Mouse (Mus musculus) cortical plate, adult 2 months (tissue): ENCODE results near the gene Hspa5. TPM values are rescaled to one million over a fixed set of nuclear protein-coding genes. Genes with fewer than 3 reads are reported as not detected.
"Not testable (repeated sequence)": the region's sequence is repeated elsewhere in the genome, so short reads cannot be mapped to it uniquely, and the experiment has no call there.

Source experiments
- H3K27ac ChIP-seq: fragments of 200-500 bp; 2 replicates; pipeline ENCODE4 v1.5.1; 2012; ENCODE audit warnings: low read length, control low read depth, inconsistent platforms; ENCODE audit not compliant: insufficient read depth
- H3K4me1 ChIP-seq: fragments of 200-500 bp; 2 replicates; pipeline ENCODE4 v1.6.1; 2011; ENCODE audit warnings: low read length; ENCODE audit not compliant: control insufficient read depth, insufficient read depth
- H3K4me3 ChIP-seq: fragments of 200-500 bp; 2 replicates; pipeline ENCODE4 v1.5.1; 2011; ENCODE audit warnings: mild to moderate bottlenecking, low read length, control low read depth; ENCODE audit not compliant: insufficient read depth
- CTCF ChIP-seq: fragments of 200-500 bp; IDR thresholded peaks from 2 replicates; pipeline ENCODE4 v1.5.1; 2011; ENCODE audit warnings: mild to moderate bottlenecking, control low read depth, low read length; ENCODE audit not compliant: insufficient read depth; ENCODE audit errors: extremely low read depth
- POLR2A ChIP-seq: fragments of 200-500 bp; IDR thresholded peaks from 2 replicates; pipeline ENCODE4 v1.6.1; 2011; ENCODE audit warnings: mild to moderate bottlenecking, low read length, control low read depth; ENCODE audit not compliant: insufficient read depth; ENCODE audit errors: extremely low read depth
- polyA plus RNA-seq: library from polyadenylated mRNA; depleted of rRNA; stranded (reverse); fragments of >200 nt; gene quantifications from 2 replicates; pipeline ENCODE4 v1.2.3, GENCODE M21; 2012

Hspa5 gene
- polyA plus RNA-seq, 1 experiment = 215 TPM

- H3K4me3 ChIP-seq = no peak overlapping the region; the same call in 1 of the 2 replicates
- no peak overlapping the region for H3K27ac ChIP-seq
- TF ChIP-seq CTCF (no peak), POLR2A (no peak)
- peaks cover 8% of the 10 kb centered on the region; the same call in 1 of the 2 replicates for H3K4me1 ChIP-seq
Measured at GRCm38 (mm10) chr2:34770049-34770448, 1.7 kb upstream of the Hspa5 start.

- Histone ChIP-seq H3K4me3 (peak overlapping the region; percentile 84), H3K4me1 (peaks cover 8% of the 10 kb centered on the region; the same call in 1 of the 2 replicates), H3K27ac (no peak overlapping the region)
- TF ChIP-seq POLR2A = no peak
- TF ChIP-seq CTCF = no peak
Measured at GRCm38 (mm10) chr2:34770951-34771350, 819 bp upstream of the Hspa5 start.

DNA sequence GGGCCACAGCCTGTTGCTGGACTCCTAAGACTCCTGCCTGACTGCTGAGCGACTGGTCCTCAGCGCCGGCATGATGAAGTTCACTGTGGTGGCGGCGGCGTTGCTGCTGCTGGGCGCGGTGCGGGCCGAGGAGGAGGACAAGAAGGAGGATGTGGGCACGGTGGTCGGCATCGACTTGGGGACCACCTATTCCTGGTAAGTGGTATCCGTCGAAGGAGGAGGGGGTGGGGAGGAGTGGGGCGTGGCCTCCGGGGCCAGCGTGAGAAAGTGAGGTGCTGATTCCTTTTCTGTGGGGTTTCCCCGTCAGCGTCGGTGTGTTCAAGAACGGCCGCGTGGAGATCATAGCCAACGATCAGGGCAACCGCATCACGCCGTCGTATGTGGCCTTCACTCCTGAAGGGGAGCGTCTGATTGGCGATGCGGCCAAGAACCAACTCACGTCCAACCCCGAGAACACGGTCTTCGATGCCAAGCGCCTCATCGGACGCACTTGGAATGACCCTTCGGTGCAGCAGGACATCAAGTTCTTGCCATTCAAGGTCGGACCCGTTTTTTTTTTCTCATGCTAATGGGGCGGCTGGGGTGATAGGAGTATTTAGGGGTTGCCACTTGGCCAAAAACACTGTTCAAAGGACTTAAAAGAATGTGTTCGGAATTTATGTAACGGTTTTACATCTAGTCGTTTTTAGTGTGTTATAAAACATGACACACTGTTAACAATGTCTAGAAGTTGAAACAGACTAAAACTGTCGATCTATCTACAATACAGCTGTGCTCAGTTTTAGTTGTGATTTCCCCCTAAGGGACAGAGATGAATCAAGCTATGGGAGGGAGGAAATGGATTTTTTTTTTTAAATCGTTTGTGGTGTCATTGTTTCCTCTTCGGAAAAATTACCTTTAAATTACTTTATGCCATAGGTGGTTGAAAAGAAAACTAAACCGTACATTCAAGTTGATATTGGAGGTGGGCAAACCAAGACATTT, 774 bp downstream of the Hspa5 start:
- Histone ChIP-seq H3K4me3 (peak overlapping the region; percentile 84), H3K4me1 (peaks cover 8% of the 10 kb centered on the region), H3K27ac (peak overlapping the region; percentile 19; the same call in 1 of the 2 replicates)
- TF ChIP-seq POLR2A = no peak
- no peak for TF ChIP-seq CTCF

GRCm38 (mm10) chr2:34773673-34774072, 1.9 kb downstream of the Hspa5 start:
- TF ChIP-seq POLR2A = no peak
- no peak for TF ChIP-seq CTCF
- no peak overlapping the region for H3K27ac ChIP-seq
- peak overlapping the region; percentile 84; the same call in 1 of the 2 replicates for H3K4me3 ChIP-seq
- H3K4me1 ChIP-seq = peaks cover 8% of the 10 kb centered on the region

DNA sequence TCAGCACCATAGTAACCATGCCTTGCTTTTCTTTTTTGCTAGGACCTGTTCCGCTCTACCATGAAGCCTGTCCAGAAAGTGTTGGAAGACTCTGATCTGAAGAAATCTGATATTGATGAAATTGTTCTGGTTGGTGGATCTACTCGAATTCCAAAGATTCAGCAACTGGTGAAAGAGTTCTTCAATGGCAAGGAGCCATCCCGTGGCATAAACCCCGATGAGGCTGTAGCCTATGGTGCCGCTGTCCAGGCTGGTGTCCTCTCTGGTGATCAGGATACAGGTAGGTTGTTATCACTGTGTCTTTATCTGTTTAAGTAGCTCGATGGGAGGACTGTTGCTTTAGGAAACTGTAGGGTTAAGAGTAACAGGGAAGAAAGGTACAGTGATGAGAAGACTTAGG, 2.7 kb downstream of the Hspa5 start:
- Histone ChIP-seq H3K4me3 (no peak overlapping the region; the same call in 1 of the 2 replicates), H3K27ac (no peak overlapping the region), H3K4me1 (peaks cover 8% of the 10 kb centered on the region)
- TF ChIP-seq CTCF = no peak
- TF ChIP-seq POLR2A = 0 out of 2 replicates have a peak, but pooled peaks have one; percentile 21

DNA sequence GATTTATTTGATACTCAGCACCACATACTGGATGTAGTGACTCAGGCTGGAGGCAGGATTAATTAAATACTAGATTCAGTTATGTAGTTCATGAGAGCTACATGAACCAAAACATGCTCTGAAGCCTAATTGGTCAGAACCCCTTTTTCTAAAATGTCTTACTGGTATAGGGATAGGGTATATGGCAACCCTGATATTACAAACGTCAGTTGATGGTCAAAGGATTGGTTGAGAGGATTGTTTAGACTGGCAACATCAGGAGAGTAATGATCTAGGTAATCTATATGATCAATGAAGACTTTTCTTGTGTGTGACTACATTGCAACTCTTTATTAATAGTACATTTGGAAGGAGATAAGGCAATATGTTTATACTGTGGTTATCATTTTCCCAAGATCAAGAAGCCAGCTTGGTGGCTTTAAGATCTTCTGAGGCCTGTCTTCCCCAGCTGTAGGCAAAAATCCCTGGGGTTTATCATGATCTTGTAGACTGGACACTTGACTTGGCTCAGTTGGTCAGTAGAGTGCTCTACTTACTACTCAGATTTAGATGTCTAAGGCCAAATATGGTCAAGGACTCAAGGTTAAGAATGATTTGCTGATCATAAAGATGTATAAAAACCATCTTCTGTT, 5.6 kb downstream of the Hspa5 start:
- Histone ChIP-seq H3K27ac (no peak overlapping the region), H3K4me1 (peaks cover 6% of the 10 kb centered on the region), H3K4me3 (no peak overlapping the region)
- TF ChIP-seq POLR2A (no peak), CTCF (no peak)

- no peak overlapping the region for H3K4me3 ChIP-seq
- no peak for TF ChIP-seq CTCF
- TF ChIP-seq POLR2A = no peak
- H3K27ac ChIP-seq = no peak overlapping the region
- no peaks in the 10 kb centered on the region for H3K4me1 ChIP-seq
Measured at GRCm38 (mm10) chr2:34783064-34784020, 11.6 kb downstream of the Hspa5 start.

DNA sequence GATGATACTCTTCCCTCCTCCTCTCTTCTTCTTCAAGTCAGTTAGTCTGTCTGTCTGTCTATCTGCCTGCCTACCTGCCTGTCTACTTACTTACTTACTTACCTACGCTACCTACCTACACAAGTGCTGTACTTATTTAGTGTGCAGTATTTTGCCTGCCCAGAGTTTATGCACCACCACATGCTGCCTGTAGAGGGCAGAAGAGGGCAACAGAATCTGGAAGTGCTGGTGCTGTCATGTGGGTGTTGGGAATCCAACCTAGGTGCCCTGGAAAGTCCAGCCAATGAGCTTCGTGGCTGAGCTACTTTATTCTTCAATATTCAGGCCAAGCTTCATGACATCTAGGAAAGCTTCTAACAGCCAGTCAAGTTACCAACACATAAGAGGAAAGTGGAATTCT, 12.3 kb downstream of the Hspa5 start:
- no peaks in the 10 kb centered on the region for H3K4me1 ChIP-seq
- TF ChIP-seq POLR2A = no peak
- peak; percentile 73 for TF ChIP-seq CTCF
- no peak overlapping the region for H3K27ac ChIP-seq
- no peak overlapping the region for H3K4me3 ChIP-seq

- Histone ChIP-seq H3K27ac (no peak overlapping the region), H3K4me1 (no peaks in the 10 kb centered on the region), H3K4me3 (no peak overlapping the region)
- no peak for TF ChIP-seq POLR2A
- TF ChIP-seq CTCF = no peak
Measured at GRCm38 (mm10) chr2:34790282-34790681, 18.5 kb downstream of the Hspa5 start.

- H3K27ac ChIP-seq, H3K4me3 ChIP-seq, H3K4me1 ChIP-seq: not testable (repeated sequence)
Measured at GRCm38 (mm10) chr2:34792543-34792942, 20.8 kb downstream of the Hspa5 start.
